Mouse (Mus musculus): ENCODE data around the gene Prss35.

Prss35 gene

GRCm38 (mm10) chr9:86734795-86735194 lies 8.7 kb upstream of the Prss35 start:
- DNase-seq, result no peak

GRCm38 (mm10) chr9:86736991-86737390 lies 6.5 kb upstream of the Prss35 start:
- DNase-seq, result no peak

GRCm38 (mm10) chr9:86738067-86738466 lies 5.4 kb upstream of the Prss35 start:
- no peak for DNase-seq

- DNase-seq, result no peak
These were observed 4.6 kb upstream of the Prss35 start for GRCm38 (mm10) chr9:86738801-86739200.

- DNase-seq, result no peak
These were observed 3.5 kb upstream of the Prss35 start for GRCm38 (mm10) chr9:86739971-86740370.

GRCm38 (mm10) chr9:86744041-86744440 lies 592 bp downstream of the Prss35 start:
- no peak for DNase-seq

- peak; percentile 84 for DNase-seq
These were observed 2.6 kb downstream of the Prss35 start for GRCm38 (mm10) chr9:86745926-86746581.

- DNase-seq, result no peak
These were observed 19.3 kb downstream of the Prss35 start for GRCm38 (mm10) chr9:86762477-86763376.

GRCm38 (mm10) chr9:86764002-86764401 lies 20.6 kb downstream of the Prss35 start:
- DNase-seq, result no peak

- no peak for DNase-seq
These were observed 23.5 kb downstream of the Prss35 start for GRCm38 (mm10) chr9:86766991-86767390.

- DNase-seq, result no peak
These were observed 29.4 kb downstream of the Prss35 start for GRCm38 (mm10) chr9:86772897-86773296.

GRCm38 (mm10) chr9:86773996-86774395 lies 30.5 kb downstream of the Prss35 start:
- DNase-seq, result no peak

- DNase-seq, result no peak
These were observed 31.9 kb downstream of the Prss35 start for GRCm38 (mm10) chr9:86775374-86775773.

- no peak for DNase-seq
These were observed 33.9 kb downstream of the Prss35 start for GRCm38 (mm10) chr9:86777309-86777708.

- DNase-seq, result no peak
These were observed 34.8 kb downstream of the Prss35 start for GRCm38 (mm10) chr9:86778212-86778611.

- DNase-seq, result no peak
These were observed 38.0 kb downstream of the Prss35 start for GRCm38 (mm10) chr9:86781426-86781825.

GRCm38 (mm10) chr9:86782836-86783235 lies 39.4 kb downstream of the Prss35 start:
- DNase-seq, result no peak

GRCm38 (mm10) chr9:86789186-86789585 lies 45.7 kb downstream of the Prss35 start:
- no peak for DNase-seq

- no peak for DNase-seq
These were observed 48.5 kb downstream of the Prss35 start for GRCm38 (mm10) chr9:86791927-86792326.

GRCm38 (mm10) chr9:86795236-86795635 lies 51.8 kb downstream of the Prss35 start:
- DNase-seq, result no peak

- no peak for DNase-seq
These were observed 54.1 kb downstream of the Prss35 start for GRCm38 (mm10) chr9:86797553-86797952.

- no peak for DNase-seq
These were observed 54.7 kb downstream of the Prss35 start for GRCm38 (mm10) chr9:86798129-86798528.

- DNase-seq, result no peak
These were observed 55.2 kb downstream of the Prss35 start for GRCm38 (mm10) chr9:86798686-86799085.

- no peak for DNase-seq
These were observed 55.6 kb downstream of the Prss35 start for GRCm38 (mm10) chr9:86799099-86799498.
